Mouse (Mus musculus) MN1 (cell line): Measurements from ENCODE around the gene Atp5d.
A peak's percentile ranks its signal among the peaks of the same experiment; 100 is the strongest.

Experiments used
- DNase-seq: peaks from one replicate; pipeline ENCODE4 v3.0.0-alpha.2; 2016; ENCODE audit warnings: low spot score

Atp5d gene

GRCm38 (mm10) chr10:80116927-80117691 is 21.3 kb upstream of the Atp5d start:
- DNase-seq: peak; percentile 76

GRCm38 (mm10) chr10:80117736-80118135 is 20.7 kb upstream of the Atp5d start:
- DNase-seq: no peak

- no peak for DNase-seq
Measured at GRCm38 (mm10) chr10:80118552-80118951, 19.9 kb upstream of the Atp5d start.

GRCm38 (mm10) chr10:80120146-80120545 is 18.3 kb upstream of the Atp5d start:
- peak; percentile 66 for DNase-seq

GRCm38 (mm10) chr10:80121639-80122038 is 16.8 kb upstream of the Atp5d start:
- no peak for DNase-seq

- no peak for DNase-seq
Measured at GRCm38 (mm10) chr10:80123932-80124562, 14.4 kb upstream of the Atp5d start.

GRCm38 (mm10) chr10:80127920-80128319 is 10.5 kb upstream of the Atp5d start:
- no peak for DNase-seq

- no peak for DNase-seq
Measured at GRCm38 (mm10) chr10:80129846-80130245, 8.6 kb upstream of the Atp5d start.

GRCm38 (mm10) chr10:80130403-80131031 is 7.9 kb upstream of the Atp5d start:
- DNase-seq: no peak

- no peak for DNase-seq
Measured at GRCm38 (mm10) chr10:80131316-80131951, 7.0 kb upstream of the Atp5d start.

- no peak for DNase-seq
Measured at GRCm38 (mm10) chr10:80131952-80132350, 6.5 kb upstream of the Atp5d start.

GRCm38 (mm10) chr10:80133226-80133849 is 5.1 kb upstream of the Atp5d start:
- peak; percentile 94 for DNase-seq

GRCm38 (mm10) chr10:80134421-80134820 is 4.0 kb upstream of the Atp5d start:
- peak; percentile 62 for DNase-seq

- peak; percentile 36 for DNase-seq
Measured at GRCm38 (mm10) chr10:80135161-80135560, 3.3 kb upstream of the Atp5d start.

- no peak for DNase-seq
Measured at GRCm38 (mm10) chr10:80135641-80136040, 2.8 kb upstream of the Atp5d start.

- no peak for DNase-seq
Measured at GRCm38 (mm10) chr10:80136179-80136951, 2.1 kb upstream of the Atp5d start.

GRCm38 (mm10) chr10:80136952-80137625 is 1.3 kb upstream of the Atp5d start:
- peak; percentile 44 for DNase-seq

GRCm38 (mm10) chr10:80137626-80138552 is 543 bp upstream of the Atp5d start:
- peak; percentile 62 for DNase-seq

GRCm38 (mm10) chr10:80139439-80139775 is 975 bp downstream of the Atp5d start:
- no peak for DNase-seq
